Mouse (Mus musculus): ENCODE measurements around the gene Cabin1.

DNA sequence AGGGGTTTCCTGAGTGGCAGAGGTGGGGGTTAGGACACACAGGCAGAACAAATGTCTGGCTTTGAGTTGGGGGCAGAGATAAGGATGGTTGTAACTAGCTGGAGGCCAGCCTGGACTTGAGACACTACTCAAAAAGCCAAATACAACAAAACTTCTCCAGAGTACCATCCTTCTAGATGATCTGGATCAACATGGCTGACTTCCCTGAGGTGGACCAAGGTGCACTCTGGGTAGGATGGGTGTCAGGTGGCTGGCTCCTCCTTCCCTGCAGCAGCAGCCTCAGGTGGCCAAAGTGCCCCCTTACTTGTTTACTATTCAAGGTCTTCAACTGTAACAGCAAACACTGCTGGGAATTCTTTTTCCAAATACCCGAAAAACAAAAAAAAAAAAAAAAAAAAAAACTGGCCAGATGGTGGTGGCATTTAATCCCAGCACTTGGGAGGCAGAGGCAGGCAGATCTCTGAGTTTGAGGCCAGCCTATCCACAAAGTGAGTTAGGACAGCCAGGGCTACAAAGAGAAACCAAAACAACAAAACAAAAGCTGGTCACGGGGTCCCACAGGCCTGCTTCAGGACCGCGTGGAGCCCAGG, 114.6 kb downstream of the Cabin1 start:
- TF ChIP-seq POLR2A (IDR thresholded peaks at IDR 0.05; ENCODE audit: low read depth, low read length) = no peak
- TF ChIP-seq CTCF (IDR thresholded peaks at IDR 0.05; ENCODE audit: extremely low read depth, insufficient read depth, insufficient read length, insufficient replicate concordance) = no peak

All from spleen, adult 2 months (tissue).